In the genomic region with DNA sequence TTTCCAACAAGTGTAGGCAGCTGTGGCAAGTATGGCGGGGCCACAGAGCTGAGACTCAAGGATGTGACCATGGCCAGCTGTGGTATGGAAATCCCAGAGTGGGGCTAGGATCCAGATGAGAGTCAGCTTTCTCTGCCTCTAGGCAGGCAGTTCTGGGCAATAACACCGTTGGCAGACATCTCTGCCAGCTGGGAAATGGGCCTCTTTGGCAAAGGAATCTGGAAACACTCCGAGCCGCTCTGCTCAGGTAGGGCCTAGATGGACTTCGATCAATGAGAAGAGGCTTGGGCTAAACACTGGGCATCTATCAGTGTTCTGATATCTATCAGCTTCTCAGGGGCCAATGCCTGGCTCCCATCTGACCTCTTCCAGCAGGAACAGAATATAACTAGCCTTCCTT, we compare ENCODE assay signal across 20 mouse cellular contexts. TPM values are rescaled to one million over a fixed set of nuclear protein-coding genes. Genes with fewer than 3 reads are reported as not detected.
"Had no signal": no experiment of that assay in that cellular context is flagged by ENCODE, and none has a peak within 500 bp of the region (broad histone marks: within the 10 kb centered on the region; RNA-seq: fewer than 3 reads in every experiment).

No protein-coding gene starts in this region.

- DNase-seq: lung, adult 2 months; lung, postnatal 14 days; lung, postnatal 36 days; right cerebral cortex, postnatal 14 days; thymus, adult 2 months; thymus, postnatal 25 days; thymus, postnatal 4 days had no signal

- H3K9me3 ChIP-seq: lung, embryonic 15.5 days; megakaryocyte, embryonic 14.5 days; midbrain, embryonic 13.5 days; midbrain, embryonic 15.5 days; neural tube, embryonic 12.5 days; stomach, embryonic 15.5 days had no signal

- H3K36me3 ChIP-seq: lung, embryonic 15.5 days; midbrain, embryonic 13.5 days; neural tube, embryonic 12.5 days; stomach, embryonic 15.5 days had no signal

- ATAC-seq: lung, postnatal 0 days; midbrain, embryonic 13.5 days; midbrain, embryonic 15.5 days had no signal

- H3K4me3 ChIP-seq: lung, embryonic 15.5 days; megakaryocyte, embryonic 14.5 days; midbrain, embryonic 13.5 days; midbrain, embryonic 15.5 days; neural tube, embryonic 12.5 days; stomach, embryonic 15.5 days had no signal

- H3K27me3 ChIP-seq: lung, embryonic 15.5 days; midbrain, embryonic 13.5 days; midbrain, embryonic 15.5 days; neural tube, embryonic 12.5 days; stomach, embryonic 15.5 days had no signal

- H3K4me2 ChIP-seq: lung, embryonic 15.5 days; midbrain, embryonic 11.5 days; midbrain, embryonic 13.5 days; midbrain, embryonic 15.5 days; neural tube, embryonic 12.5 days; stomach, embryonic 15.5 days had no signal

- H3K9ac ChIP-seq: lung, embryonic 15.5 days; midbrain, embryonic 13.5 days; midbrain, embryonic 15.5 days; neural tube, embryonic 12.5 days; stomach, embryonic 15.5 days had no signal

- H3K27ac ChIP-seq: lung, embryonic 15.5 days; macrophage; midbrain, embryonic 13.5 days; midbrain, embryonic 15.5 days; neural tube, embryonic 12.5 days; stomach, embryonic 15.5 days; stomach, postnatal 0 days had no signal

RNA-seq across cellular contexts. Expression of gene Rimkla, which starts 26.6 kb away (rescaled TPM):
- total RNA-seq: megakaryocyte progenitor cell, adult 5-6 weeks; monocyte, adult 5-6 weeks had no signal
- polyA plus RNA-seq: macrophage had no signal

RNA-seq across cellular contexts. Expression of gene Zmynd12, which starts 43.2 kb away (rescaled TPM):
- total RNA-seq: megakaryocyte progenitor cell, adult 5-6 weeks; monocyte, adult 5-6 weeks; neutrophil, adult 5-6 weeks had no signal
- polyA plus RNA-seq: macrophage; midbrain, embryonic 11.5 days had no signal

RNA-seq across cellular contexts. Expression of gene Ccdc30, which starts 50.5 kb away (rescaled TPM):
- polyA plus RNA-seq: macrophage had no signal
